Mouse (Mus musculus): ENCODE results near the gene Zfp423.

DNA sequence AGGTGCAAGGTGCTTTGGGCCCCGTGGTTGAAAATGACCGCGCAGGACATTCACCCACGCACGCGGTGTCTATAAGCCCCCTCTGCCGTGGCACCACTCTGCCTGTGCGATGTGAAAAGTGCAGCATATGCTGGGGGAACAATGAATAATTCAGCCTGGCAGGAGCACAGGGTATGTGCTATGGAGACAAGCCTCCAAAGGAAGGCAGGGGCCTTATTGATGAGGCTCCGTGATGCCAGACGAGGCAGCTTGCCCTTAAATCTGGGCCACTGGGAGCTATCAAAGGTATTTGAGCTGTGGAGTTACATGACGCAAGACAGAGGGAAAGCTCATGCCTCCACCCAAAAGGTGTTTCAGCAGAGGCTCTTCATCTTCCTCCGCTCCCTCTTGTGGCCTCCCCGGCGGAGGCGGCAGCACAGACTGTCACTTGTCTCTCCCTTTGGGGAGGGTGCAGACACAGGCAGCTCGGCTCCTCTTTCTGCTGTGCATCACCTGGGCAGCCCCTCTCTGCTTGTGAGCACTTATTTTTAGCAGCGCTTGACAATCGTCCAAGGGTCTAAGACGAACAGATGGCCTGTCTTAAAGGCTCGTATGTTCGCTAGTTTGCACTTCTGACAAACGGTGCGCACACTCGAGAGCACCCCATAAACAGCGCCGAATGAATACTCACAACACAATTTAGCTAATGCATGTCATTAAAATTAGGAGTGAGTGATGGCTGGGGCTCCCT, 291.3 kb downstream of the Zfp423 start:
- no peak for TF ChIP-seq POLR2A (IDR thresholded peaks at IDR 0.05; ENCODE audit: insufficient read depth, low read depth, low read length)
- TF ChIP-seq CTCF (IDR thresholded peaks at IDR 0.05; ENCODE audit: insufficient read depth, low read depth, low read length), result no peak
